Mouse (Mus musculus) heart, adult 2 months (tissue): ENCODE results near the gene Esr1.

ENCODE experiments used
- CTCF ChIP-seq: fragments of 200-600 bp; IDR thresholded peaks from 2 replicates; pipeline ENCODE4 v1.8.1; 2022; ENCODE audit warnings: antibody characterized with exemption, mild to moderate bottlenecking, moderate library complexity
- EP300 ChIP-seq: fragments of 200-500 bp; IDR thresholded peaks from 2 replicates; pipeline ENCODE4 v1.6.1; 2011; ENCODE audit warnings: low read depth, low read length, control low read depth; ENCODE audit not compliant: insufficient read depth
- POLR2A ChIP-seq: fragments of 200-500 bp; IDR thresholded peaks from 2 replicates; pipeline ENCODE4 v1.6.1; 2011; ENCODE audit warnings: mild to moderate bottlenecking, low read depth, low read length, control low read depth; ENCODE audit not compliant: insufficient read depth

- no peak for TF ChIP-seq POLR2A
- TF ChIP-seq EP300: no peak
- no peak for TF ChIP-seq CTCF
Measured at GRCm38 (mm10) chr10:4965768-4966167, 354.4 kb downstream of the Esr1 start.
